Mouse (Mus musculus): ENCODE measurements around the gene Reps2. TPM values are rescaled to one million over a fixed set of nuclear protein-coding genes. Genes with fewer than 3 reads are reported as not detected.

Gene Reps2
- polyA plus RNA-seq, 1 experiment = not detected

DNA sequence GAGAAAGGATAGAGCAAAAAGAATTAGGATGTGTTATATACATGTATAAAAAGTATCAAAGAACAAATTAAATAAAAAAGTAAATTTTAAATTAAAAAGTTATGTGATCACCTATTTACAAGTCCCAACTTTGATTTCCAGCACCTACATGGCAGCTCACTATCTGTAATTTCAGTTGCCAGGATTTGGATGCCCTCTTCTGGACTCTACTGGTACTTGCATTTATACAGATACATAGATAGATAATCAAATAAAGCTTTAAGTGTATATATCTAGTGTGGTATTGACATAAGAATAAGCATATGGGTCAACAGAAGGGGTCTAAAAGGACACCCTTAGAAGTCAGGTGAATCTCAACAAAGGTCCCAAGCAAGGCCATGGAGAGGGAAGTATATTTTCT lies 155.7 kb downstream of the Reps2 start:
- H3K4me3 ChIP-seq (ENCODE audit: insufficient read depth, low read depth, low read length) = no peak overlapping the region
- H3K4me1 ChIP-seq (ENCODE audit: control insufficient read depth, insufficient read depth, low read length) = no peaks in the 10 kb centered on the region
- no peak overlapping the region for H3K27ac ChIP-seq (ENCODE audit: insufficient read depth, low read depth, low read length)
- TF ChIP-seq CTCF (IDR thresholded peaks at IDR 0.05; ENCODE audit: insufficient read depth, low read depth, low read length) (no peak), POLR2A (IDR thresholded peaks at IDR 0.05; ENCODE audit: insufficient read depth, low read depth, low read length) (no peak)

DNA sequence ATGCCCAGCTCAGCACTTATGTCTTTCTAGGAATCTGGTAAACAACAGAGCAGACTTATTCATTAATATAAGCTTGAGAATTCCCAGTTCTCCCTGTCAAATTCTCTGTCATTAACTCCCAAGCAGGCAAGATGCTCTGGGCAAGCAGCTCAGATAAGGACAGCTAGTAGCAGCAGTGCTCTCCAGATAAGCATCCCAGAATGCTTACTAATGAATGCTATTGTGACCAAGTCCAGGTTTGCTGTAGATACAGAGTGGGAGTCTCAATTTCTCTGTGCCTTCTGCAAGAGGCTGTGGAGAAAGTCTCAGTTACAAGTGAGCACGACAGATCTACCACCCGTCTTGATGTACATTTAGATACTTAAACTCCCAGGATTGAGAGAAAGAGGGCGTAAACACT lies 173.2 kb downstream of the Reps2 start:
- WGBS = 77% methylated on average over 3 of the region's 3 CpGs
- TF ChIP-seq POLR2A (IDR thresholded peaks at IDR 0.05; ENCODE audit: insufficient read depth, low read depth, low read length) (no peak), CTCF (IDR thresholded peaks at IDR 0.05; ENCODE audit: insufficient read depth, low read depth, low read length) (no peak)
- H3K4me1 ChIP-seq (ENCODE audit: control insufficient read depth, insufficient read depth, low read length) = no peaks in the 10 kb centered on the region

DNA sequence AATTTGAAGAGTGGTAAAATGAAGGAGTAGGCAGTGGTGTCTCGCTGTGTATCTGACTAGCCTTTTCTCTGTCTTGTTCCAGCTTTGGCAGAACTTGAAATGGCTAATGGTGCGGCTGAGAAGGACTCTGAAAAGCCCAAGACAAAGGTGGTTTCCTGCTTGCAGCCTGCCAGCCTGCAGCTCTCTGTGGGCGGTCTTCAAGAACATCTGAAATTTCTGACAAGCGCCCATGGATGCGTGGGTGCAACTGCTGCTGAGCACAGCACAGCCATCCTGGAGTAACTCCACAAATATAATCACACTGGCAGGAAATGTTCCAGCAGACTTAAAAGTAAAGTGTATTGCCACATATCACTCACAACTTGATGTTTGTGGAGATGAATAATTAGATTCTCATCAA lies 181.3 kb downstream of the Reps2 start:
- peaks cover 2% of the 10 kb centered on the region; the same call in 1 of the 2 replicates for H3K4me1 ChIP-seq (ENCODE audit: control insufficient read depth, insufficient read depth, low read length)
- WGBS = 33% methylated on average over 5 of the region's 5 CpGs
- TF ChIP-seq POLR2A (IDR thresholded peaks at IDR 0.05; ENCODE audit: insufficient read depth, low read depth, low read length) (no peak), CTCF (IDR thresholded peaks at IDR 0.05; ENCODE audit: insufficient read depth, low read depth, low read length) (no peak)
- no peak overlapping the region for H3K27ac ChIP-seq (ENCODE audit: insufficient read depth, low read depth, low read length)
- H3K4me3 ChIP-seq (ENCODE audit: insufficient read depth, low read depth, low read length) = no peak overlapping the region

More for the DNA sequence above, 173.2 kb downstream of the Reps2 start:
- no peak overlapping the region for H3K4me3 ChIP-seq (ENCODE audit: insufficient read depth, low read depth, low read length)
- H3K27ac ChIP-seq (ENCODE audit: insufficient read depth, low read depth, low read length) = no peak overlapping the region

DNA sequence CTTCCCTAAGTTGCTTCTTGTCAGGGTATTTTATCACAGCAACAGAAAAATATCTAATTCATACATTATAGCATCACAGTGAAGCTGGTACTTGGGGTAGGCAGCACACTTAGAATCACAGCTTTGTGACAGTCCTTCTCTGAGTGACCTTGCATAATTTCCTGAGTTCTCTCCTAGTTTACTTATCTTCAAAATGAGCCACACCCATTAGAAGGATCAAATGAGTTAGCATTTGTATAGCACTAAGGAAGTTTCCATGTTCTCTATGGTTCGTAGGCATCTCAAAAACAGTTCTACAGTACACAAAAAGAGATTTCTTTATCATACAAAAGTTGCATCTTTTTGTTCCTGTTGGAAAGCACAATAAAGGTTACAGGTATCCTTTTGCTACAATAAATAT lies 187.0 kb downstream of the Reps2 start:
- H3K27ac ChIP-seq (ENCODE audit: insufficient read depth, low read depth, low read length) = no peak overlapping the region
- 84% methylated on average over 1 of the region's 1 CpGs for WGBS
- H3K4me1 ChIP-seq (ENCODE audit: control insufficient read depth, insufficient read depth, low read length) = no peaks in the 10 kb centered on the region
- no peak overlapping the region for H3K4me3 ChIP-seq (ENCODE audit: insufficient read depth, low read depth, low read length)
- TF ChIP-seq POLR2A (IDR thresholded peaks at IDR 0.05; ENCODE audit: insufficient read depth, low read depth, low read length) (no peak), CTCF (IDR thresholded peaks at IDR 0.05; ENCODE audit: insufficient read depth, low read depth, low read length) (no peak)

DNA sequence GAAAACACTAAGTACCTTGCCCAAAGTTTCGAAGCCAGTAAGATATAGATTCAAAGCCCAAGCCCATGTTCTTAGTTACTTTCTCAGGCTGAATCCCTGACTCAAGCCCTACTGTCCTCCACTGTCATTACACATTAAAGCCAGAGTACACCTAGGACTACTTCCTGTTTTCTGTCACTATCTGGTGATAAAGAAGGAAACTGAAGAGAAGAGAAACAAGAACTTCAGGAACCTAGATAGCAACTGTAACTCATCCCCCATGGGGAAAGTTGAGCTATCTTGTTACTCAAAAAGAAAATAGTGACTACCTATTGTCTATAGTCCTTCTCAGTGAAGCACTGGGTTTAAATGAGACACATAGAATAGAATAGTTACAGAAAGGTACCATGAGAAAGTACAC lies 188.1 kb downstream of the Reps2 start:
- 76% methylated on average over 1 of the region's 1 CpGs for WGBS
- Histone ChIP-seq H3K4me3 (ENCODE audit: insufficient read depth, low read depth, low read length) (no peak overlapping the region), H3K4me1 (ENCODE audit: control insufficient read depth, insufficient read depth, low read length) (no peaks in the 10 kb centered on the region), H3K27ac (ENCODE audit: insufficient read depth, low read depth, low read length) (no peak overlapping the region)
- TF ChIP-seq POLR2A (IDR thresholded peaks at IDR 0.05; ENCODE audit: insufficient read depth, low read depth, low read length) = no peak
- no peak for TF ChIP-seq CTCF (IDR thresholded peaks at IDR 0.05; ENCODE audit: insufficient read depth, low read depth, low read length)

- TF ChIP-seq CTCF (IDR thresholded peaks at IDR 0.05; ENCODE audit: insufficient read depth, low read depth, low read length) = no peak
- Histone ChIP-seq H3K4me1 (ENCODE audit: control insufficient read depth, insufficient read depth, low read length) (no peaks in the 10 kb centered on the region), H3K27ac (ENCODE audit: insufficient read depth, low read depth, low read length) (no peak overlapping the region), H3K4me3 (ENCODE audit: insufficient read depth, low read depth, low read length) (no peak overlapping the region)
- 60% methylated on average over 7 of the region's 7 CpGs for WGBS
These were observed 189.5 kb downstream of the Reps2 start for GRCm38 (mm10) chrX:162453821-162454402.

DNA sequence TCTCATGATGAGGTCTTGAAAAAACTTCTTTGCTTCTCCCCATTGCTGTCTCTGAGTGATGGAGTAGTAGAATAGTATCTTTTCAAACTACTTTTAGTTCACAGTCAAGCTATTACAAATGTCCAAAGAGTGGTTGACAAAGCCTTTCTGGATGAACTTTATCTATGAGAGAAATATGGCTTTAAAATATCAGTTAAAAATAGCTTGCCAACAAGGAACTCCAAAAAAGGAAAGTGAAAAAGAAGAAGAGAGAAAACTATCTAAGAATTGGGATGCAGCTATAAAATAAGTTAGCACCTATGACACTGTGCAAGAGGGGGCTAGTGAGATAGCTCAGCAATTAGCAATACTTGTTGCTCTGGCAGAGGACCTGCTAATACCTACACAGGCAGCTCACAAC lies 190.8 kb downstream of the Reps2 start:
- Histone ChIP-seq H3K4me3 (ENCODE audit: insufficient read depth, low read depth, low read length) (no peak overlapping the region), H3K27ac (ENCODE audit: insufficient read depth, low read depth, low read length) (no peak overlapping the region), H3K4me1 (ENCODE audit: control insufficient read depth, insufficient read depth, low read length) (no peaks in the 10 kb centered on the region)
- TF ChIP-seq CTCF (IDR thresholded peaks at IDR 0.05; ENCODE audit: insufficient read depth, low read depth, low read length) (no peak), POLR2A (IDR thresholded peaks at IDR 0.05; ENCODE audit: insufficient read depth, low read depth, low read length) (no peak)

DNA sequence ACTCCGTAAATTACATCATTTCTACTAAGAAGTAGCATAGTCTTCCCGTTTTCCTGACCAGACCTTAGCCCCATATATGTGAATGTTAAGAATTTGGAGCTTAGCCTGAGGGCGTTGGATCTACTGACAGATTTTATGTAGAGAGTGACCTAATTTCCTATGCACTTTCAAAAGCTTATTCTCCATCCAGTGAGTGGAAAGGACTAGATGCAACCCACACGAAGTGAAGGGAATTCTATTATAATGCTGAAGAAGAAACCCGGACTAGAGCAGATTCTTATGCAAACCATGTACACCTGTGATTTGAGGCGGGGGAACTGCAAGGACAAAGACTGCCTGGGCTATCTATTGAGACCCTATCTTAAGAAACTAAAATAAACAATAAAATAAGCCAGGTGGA lies 195.5 kb downstream of the Reps2 start:
- no peak overlapping the region for H3K4me3 ChIP-seq (ENCODE audit: insufficient read depth, low read depth, low read length)
- no peaks in the 10 kb centered on the region for H3K4me1 ChIP-seq (ENCODE audit: control insufficient read depth, insufficient read depth, low read length)
- WGBS = 69% methylated on average over 6 of the region's 6 CpGs
- H3K27ac ChIP-seq (ENCODE audit: insufficient read depth, low read depth, low read length) = no peak overlapping the region
- TF ChIP-seq CTCF (IDR thresholded peaks at IDR 0.05; ENCODE audit: insufficient read depth, low read depth, low read length) = no peak
- no peak for TF ChIP-seq POLR2A (IDR thresholded peaks at IDR 0.05; ENCODE audit: insufficient read depth, low read depth, low read length)

DNA sequence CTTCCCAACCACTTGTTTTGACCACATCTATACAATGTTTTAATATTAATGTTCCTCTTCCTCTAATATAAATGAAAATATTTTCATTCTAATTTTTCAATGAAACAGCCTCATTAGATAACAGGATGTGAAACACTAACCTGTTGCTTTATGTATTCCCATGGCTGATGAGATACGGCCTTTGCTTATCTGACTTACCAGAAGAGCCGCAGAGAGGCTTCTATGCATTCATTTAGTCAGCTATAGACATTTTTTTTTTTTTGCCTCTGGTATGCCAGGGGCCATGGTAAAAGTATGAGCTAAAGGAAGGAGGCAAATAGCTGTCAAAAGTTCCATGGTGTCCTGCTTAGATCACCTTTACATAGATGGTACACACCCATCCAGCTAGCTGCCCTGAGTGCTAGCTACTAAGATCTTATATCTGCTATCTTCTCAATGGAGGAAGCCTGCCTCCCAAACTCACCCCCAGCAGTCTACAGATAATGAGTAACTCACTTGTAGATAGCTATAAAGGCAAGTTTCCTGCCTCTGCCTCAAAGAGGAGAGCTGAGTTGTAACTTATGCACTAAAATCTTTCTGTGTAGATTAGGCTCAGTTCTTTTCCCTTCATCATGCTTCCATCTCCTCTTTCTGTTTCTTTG lies 196.7 kb downstream of the Reps2 start:
- Histone ChIP-seq H3K4me3 (ENCODE audit: insufficient read depth, low read depth, low read length) (no peak overlapping the region), H3K27ac (ENCODE audit: insufficient read depth, low read depth, low read length) (no peak overlapping the region), H3K4me1 (ENCODE audit: control insufficient read depth, insufficient read depth, low read length) (no peaks in the 10 kb centered on the region)
- TF ChIP-seq POLR2A (IDR thresholded peaks at IDR 0.05; ENCODE audit: insufficient read depth, low read depth, low read length) = no peak
- TF ChIP-seq CTCF (IDR thresholded peaks at IDR 0.05; ENCODE audit: insufficient read depth, low read depth, low read length) = no peak
- WGBS = 96% methylated on average over 2 of the region's 2 CpGs
